Mouse (Mus musculus): ENCODE data around the gene Anp32a. TPM values are rescaled to one million over a fixed set of nuclear protein-coding genes. Genes with fewer than 3 reads are reported as not detected.
A peak's percentile ranks its signal among the peaks of the same experiment; 100 is the strongest.

The Anp32a gene
- polyA plus RNA-seq, 1 experiment from 2014 or later: 176 TPM

GRCm38 (mm10) chr9:62362835-62363385 is 21.8 kb downstream of the Anp32a start:
- Histone ChIP-seq H3K9ac (0 out of 2 replicates have a peak overlapping the region, but pooled peaks have one; percentile 46), H3K27ac (peak overlapping the region; percentile 49), H3K27me3 (no peaks in the 10 kb centered on the region), H3K36me3 (no peaks in the 10 kb centered on the region), H3K4me1 (replicated peaks) (peaks cover 98% of the 10 kb centered on the region), H3K4me2 (peak overlapping the region; percentile 63), H3K9me3 (replicated peaks) (no peaks in the 10 kb centered on the region), H3K4me3 (peak overlapping the region; percentile 26)
- ATAC-seq (replicated peaks; ENCODE audit: insufficient number of reproducible peaks, insufficient read depth, low FRiP score, low read depth): no peak
- 24% methylated on average over 11 of the region's 11 CpGs for WGBS

GRCm38 (mm10) chr9:62363619-62364018 is 22.5 kb downstream of the Anp32a start:
- peak overlapping the region; percentile 26 for H3K4me3 ChIP-seq

GRCm38 (mm10) chr9:62364216-62364615 is 23.1 kb downstream of the Anp32a start:
- no peak for ATAC-seq (replicated peaks; ENCODE audit: insufficient number of reproducible peaks, insufficient read depth, low FRiP score, low read depth)
- no peaks in the 10 kb centered on the region for H3K27me3 ChIP-seq
- peak overlapping the region; percentile 46; the same call in 1 of the 2 replicates for H3K9ac ChIP-seq
- H3K4me1 ChIP-seq (replicated peaks): peaks cover 100% of the 10 kb centered on the region
- H3K4me3 ChIP-seq: peak overlapping the region; percentile 26; the same call in 1 of the 2 replicates
- WGBS: 44% methylated on average over 3 of the region's 6 CpGs
- peak overlapping the region; percentile 63 for H3K4me2 ChIP-seq
- H3K9me3 ChIP-seq (replicated peaks): no peaks in the 10 kb centered on the region
- no peaks in the 10 kb centered on the region for H3K36me3 ChIP-seq
- H3K27ac ChIP-seq: peak overlapping the region; percentile 49; the same call in 1 of the 2 replicates

More at GRCm38 (mm10) chr9:62363619-62364018, 22.5 kb downstream of the Anp32a start:
- Histone ChIP-seq H3K36me3 (no peaks in the 10 kb centered on the region), H3K27me3 (no peaks in the 10 kb centered on the region), H3K9me3 (replicated peaks) (no peaks in the 10 kb centered on the region), H3K4me1 (replicated peaks) (peaks cover 99% of the 10 kb centered on the region), H3K27ac (peak overlapping the region; percentile 49), H3K4me2 (peak overlapping the region; percentile 63), H3K9ac (peak overlapping the region; percentile 46; the same call in 1 of the 2 replicates)
- 3% methylated on average over 24 of the region's 24 CpGs for WGBS
- ATAC-seq (replicated peaks; ENCODE audit: insufficient number of reproducible peaks, insufficient read depth, low FRiP score, low read depth): peak; percentile 80

- Histone ChIP-seq H3K4me3 (no peak overlapping the region), H3K4me2 (no peak overlapping the region), H3K27me3 (no peaks in the 10 kb centered on the region), H3K4me1 (replicated peaks) (peaks cover 99% of the 10 kb centered on the region), H3K36me3 (no peaks in the 10 kb centered on the region), H3K9ac (0 out of 2 replicates have a peak overlapping the region, but pooled peaks have one; percentile 11), H3K27ac (0 out of 2 replicates have a peak overlapping the region, but pooled peaks have one; percentile 85), H3K9me3 (replicated peaks) (no peaks in the 10 kb centered on the region)
- WGBS: 68% methylated on average over 7 of the region's 7 CpGs
- ATAC-seq (replicated peaks; ENCODE audit: insufficient number of reproducible peaks, insufficient read depth, low FRiP score, low read depth): no peak
Measured at GRCm38 (mm10) chr9:62364831-62365230, 23.7 kb downstream of the Anp32a start.

- Histone ChIP-seq H3K4me1 (replicated peaks) (peaks cover 99% of the 10 kb centered on the region), H3K9me3 (replicated peaks) (no peaks in the 10 kb centered on the region), H3K27ac (peak overlapping the region; percentile 85), H3K36me3 (no peaks in the 10 kb centered on the region), H3K9ac (no peak overlapping the region), H3K4me3 (no peak overlapping the region), H3K27me3 (no peaks in the 10 kb centered on the region), H3K4me2 (no peak overlapping the region)
- no peak for ATAC-seq (replicated peaks; ENCODE audit: insufficient number of reproducible peaks, insufficient read depth, low FRiP score, low read depth)
- WGBS: 67% methylated on average over 8 of the region's 8 CpGs
Measured at GRCm38 (mm10) chr9:62365326-62366080, 24.4 kb downstream of the Anp32a start.

GRCm38 (mm10) chr9:62366478-62367458 is 25.7 kb downstream of the Anp32a start:
- peak overlapping the region; percentile 33 for H3K4me2 ChIP-seq
- WGBS: 51% methylated on average over 23 of the region's 23 CpGs
- H3K4me1 ChIP-seq (replicated peaks): peaks cover 97% of the 10 kb centered on the region
- no peaks in the 10 kb centered on the region for H3K9me3 ChIP-seq (replicated peaks)
- ATAC-seq (replicated peaks; ENCODE audit: insufficient number of reproducible peaks, insufficient read depth, low FRiP score, low read depth): peak; percentile 25; the same call in 1 of the 2 replicates
- H3K9ac ChIP-seq: peak overlapping the region; percentile 44; the same call in 1 of the 2 replicates
- no peaks in the 10 kb centered on the region for H3K27me3 ChIP-seq
- H3K36me3 ChIP-seq: no peaks in the 10 kb centered on the region
- peak overlapping the region; percentile 85 for H3K27ac ChIP-seq
- H3K4me3 ChIP-seq: no peak overlapping the region

GRCm38 (mm10) chr9:62367510-62368071 is 26.5 kb downstream of the Anp32a start:
- no peak for ATAC-seq (replicated peaks; ENCODE audit: insufficient number of reproducible peaks, insufficient read depth, low FRiP score, low read depth)
- H3K9me3 ChIP-seq (replicated peaks): no peaks in the 10 kb centered on the region
- peaks cover 5% of the 10 kb centered on the region; the same call in 1 of the 2 replicates for H3K36me3 ChIP-seq
- 27% methylated on average over 10 of the region's 10 CpGs for WGBS
- H3K4me3 ChIP-seq: no peak overlapping the region
- peak overlapping the region; percentile 44; the same call in 1 of the 2 replicates for H3K9ac ChIP-seq
- peak overlapping the region; percentile 33; the same call in 1 of the 2 replicates for H3K4me2 ChIP-seq
- H3K27ac ChIP-seq: peak overlapping the region; percentile 85
- H3K27me3 ChIP-seq: no peaks in the 10 kb centered on the region
- H3K4me1 ChIP-seq (replicated peaks): peaks cover 94% of the 10 kb centered on the region

- no peak overlapping the region for H3K9ac ChIP-seq
- peaks cover 12% of the 10 kb centered on the region; the same call in 1 of the 2 replicates for H3K36me3 ChIP-seq
- H3K27ac ChIP-seq: peak overlapping the region; percentile 85
- H3K27me3 ChIP-seq: no peaks in the 10 kb centered on the region
- WGBS: 79% methylated on average over 6 of the region's 6 CpGs
- H3K4me1 ChIP-seq (replicated peaks): peaks cover 92% of the 10 kb centered on the region
- H3K4me2 ChIP-seq: 0 out of 2 replicates have a peak overlapping the region, but pooled peaks have one; percentile 33
- H3K9me3 ChIP-seq (replicated peaks): no peaks in the 10 kb centered on the region
- ATAC-seq (replicated peaks; ENCODE audit: insufficient number of reproducible peaks, insufficient read depth, low FRiP score, low read depth): no peak
- no peak overlapping the region for H3K4me3 ChIP-seq
Measured at GRCm38 (mm10) chr9:62368256-62368905, 27.3 kb downstream of the Anp32a start.

- peaks cover 18% of the 10 kb centered on the region for H3K36me3 ChIP-seq
- no peak overlapping the region for H3K9ac ChIP-seq
- H3K4me2 ChIP-seq: no peak overlapping the region
- ATAC-seq (replicated peaks; ENCODE audit: insufficient number of reproducible peaks, insufficient read depth, low FRiP score, low read depth): no peak
- no peak overlapping the region for H3K4me3 ChIP-seq
- H3K9me3 ChIP-seq (replicated peaks): no peaks in the 10 kb centered on the region
- H3K27me3 ChIP-seq: no peaks in the 10 kb centered on the region
- WGBS: 78% methylated on average over 6 of the region's 6 CpGs
- no peak overlapping the region for H3K27ac ChIP-seq
- peaks cover 92% of the 10 kb centered on the region for H3K4me1 ChIP-seq (replicated peaks)
Measured at GRCm38 (mm10) chr9:62369172-62369571, 28.1 kb downstream of the Anp32a start.

- Histone ChIP-seq H3K36me3 (peaks cover 26% of the 10 kb centered on the region), H3K27me3 (no peaks in the 10 kb centered on the region), H3K4me3 (no peak overlapping the region), H3K4me1 (replicated peaks) (peaks cover 87% of the 10 kb centered on the region), H3K9me3 (replicated peaks) (no peaks in the 10 kb centered on the region), H3K4me2 (no peak overlapping the region), H3K27ac (0 out of 2 replicates have a peak overlapping the region, but pooled peaks have one; percentile 22), H3K9ac (no peak overlapping the region)
- no peak for ATAC-seq (replicated peaks; ENCODE audit: insufficient number of reproducible peaks, insufficient read depth, low FRiP score, low read depth)
- WGBS: 57% methylated on average over 9 of the region's 9 CpGs
Measured at GRCm38 (mm10) chr9:62370186-62370585, 29.1 kb downstream of the Anp32a start.
